Mouse (Mus musculus) liver, embryonic 15.5 days (tissue): Measurements from ENCODE around the gene Trpc2. TPM values are rescaled to one million over a fixed set of nuclear protein-coding genes. Genes with fewer than 3 reads are reported as not detected.
A peak's percentile ranks its signal among the peaks of the same experiment; 100 is the strongest.

Experiments
- ATAC-seq: fragments of 200-750 bp; cut with Nextera tagmentation; 2 replicates; pipeline ENCODE4 v1.8.0; 2017; ENCODE audit warnings: moderate number of reproducible peaks, mild to moderate bottlenecking, moderate library complexity; ENCODE audit not compliant: insufficient read depth
- H3K27ac ChIP-seq: fragments of 300-500 bp; sonication (generic); replicated peaks from 2 replicates; pipeline ENCODE4 v1.5.1; 2015; ENCODE audit warnings: mild to moderate bottlenecking, inconsistent platforms
- H3K27me3 ChIP-seq: fragments of 300-500 bp; sonication (generic); 2 replicates; pipeline ENCODE4 v1.6.1; 2015; ENCODE audit warnings: mild to moderate bottlenecking, inconsistent platforms
- H3K36me3 ChIP-seq: fragments of 300-500 bp; sonication (generic); replicated peaks from 2 replicates; pipeline ENCODE4 v1.6.1; 2015; ENCODE audit warnings: moderate library complexity, mild to moderate bottlenecking, inconsistent platforms
- H3K4me1 ChIP-seq: fragments of 300-500 bp; sonication (generic); replicated peaks from 2 replicates; pipeline ENCODE4 v1.6.1; 2015; ENCODE audit warnings: inconsistent platforms
- H3K4me2 ChIP-seq: fragments of 300-500 bp; sonication (generic); 2 replicates; pipeline ENCODE4 v1.6.1; 2015; ENCODE audit warnings: moderate library complexity, mild to moderate bottlenecking, inconsistent platforms
- H3K4me3 ChIP-seq: fragments of 300-500 bp; sonication (generic); replicated peaks from 2 replicates; pipeline ENCODE4 v1.5.1; 2015; ENCODE audit warnings: mild to moderate bottlenecking, inconsistent platforms
- H3K9ac ChIP-seq: fragments of 300-500 bp; sonication (generic); 2 replicates; pipeline ENCODE4 v1.6.1; 2015; ENCODE audit warnings: moderate library complexity, mild to moderate bottlenecking, inconsistent platforms
- H3K9me3 ChIP-seq: fragments of 300-500 bp; sonication (generic); replicated peaks from 2 replicates; pipeline ENCODE4 v1.6.1; 2016; ENCODE audit warnings: inconsistent platforms
- WGBS: fragments of 180-500 bp; shearing (Covaris S2); methylation state at CpG from one replicate; pipeline ENCODE4 v1.1.7; 2015; ENCODE audit warnings: mixed read lengths; ENCODE audit not compliant: insufficient replicate concordance; 5-methylcytosine and 5-hydroxymethylcytosine counted together
- polyA plus RNA-seq: library from polyadenylated mRNA; unstranded; fragments of >200 nt; fragmentation: Nextera tagmentation; extraction: Ambion mirVana; gene quantifications from 2 replicates; pipeline ENCODE4 v1.2.1, GENCODE M21; 2015

The Trpc2 gene
- polyA plus RNA-seq, 1 experiment from 2014 or later, result not detected

DNA sequence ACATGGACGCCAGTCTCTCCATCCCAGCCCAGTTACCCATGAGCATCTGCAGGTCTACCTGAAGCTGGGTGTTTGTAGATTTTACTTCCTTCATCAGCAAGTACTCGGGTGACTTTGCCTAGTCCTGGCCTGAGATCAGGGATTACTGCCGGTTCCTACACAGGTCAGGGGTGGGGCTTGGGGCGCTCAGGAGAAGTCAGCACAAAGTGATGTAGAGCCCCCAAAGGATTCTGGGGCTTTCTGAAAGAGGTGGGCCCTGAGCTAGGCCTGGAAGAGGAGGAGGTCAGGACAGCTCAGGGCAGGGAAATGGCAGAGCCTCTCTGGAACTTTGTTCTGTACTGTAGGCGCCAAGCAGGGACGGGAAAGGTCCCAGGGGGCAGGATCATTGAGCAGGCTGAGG, 19.8 kb downstream of the Trpc2 start:
- Histone ChIP-seq H3K9me3 (no peaks in the 10 kb centered on the region), H3K4me3 (no peak overlapping the region), H3K27ac (no peak overlapping the region), H3K27me3 (peaks cover 27% of the 10 kb centered on the region), H3K9ac (no peak overlapping the region), H3K4me1 (peaks cover 43% of the 10 kb centered on the region), H3K36me3 (no peaks in the 10 kb centered on the region), H3K4me2 (no peak overlapping the region)
- WGBS, result 53% methylated on average over 6 of the region's 6 CpGs
- no peak for ATAC-seq

DNA sequence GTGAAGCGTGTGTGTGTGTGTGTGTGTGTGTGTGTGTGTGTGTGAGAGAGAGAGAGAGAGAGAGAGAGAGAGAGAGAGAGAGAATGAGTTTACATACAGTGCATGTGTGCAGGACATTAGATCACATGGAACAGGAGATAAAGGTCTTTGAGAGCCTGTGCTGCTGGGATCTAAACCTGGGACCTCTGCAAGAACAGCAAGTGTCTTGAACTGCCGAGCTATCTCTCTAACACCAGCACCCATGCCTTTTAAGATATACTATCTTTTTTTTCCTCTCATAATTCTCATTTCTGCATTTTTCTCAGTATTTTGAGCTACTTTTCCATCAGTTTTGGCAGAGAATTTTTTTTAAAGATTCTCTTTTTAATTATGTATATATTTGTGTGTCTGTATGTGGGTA, 20.6 kb downstream of the Trpc2 start:
- H3K36me3 ChIP-seq, result no peaks in the 10 kb centered on the region
- H3K4me2 ChIP-seq, result no peak overlapping the region
- ATAC-seq, result peak; percentile 54
- H3K9me3 ChIP-seq, result no peaks in the 10 kb centered on the region
- H3K9ac ChIP-seq, result no peak overlapping the region
- H3K27me3 ChIP-seq, result peaks cover 20% of the 10 kb centered on the region
- no peak overlapping the region for H3K4me3 ChIP-seq
- peaks cover 43% of the 10 kb centered on the region for H3K4me1 ChIP-seq
- 22% methylated on average over 2 of the region's 2 CpGs for WGBS
- no peak overlapping the region for H3K27ac ChIP-seq

DNA sequence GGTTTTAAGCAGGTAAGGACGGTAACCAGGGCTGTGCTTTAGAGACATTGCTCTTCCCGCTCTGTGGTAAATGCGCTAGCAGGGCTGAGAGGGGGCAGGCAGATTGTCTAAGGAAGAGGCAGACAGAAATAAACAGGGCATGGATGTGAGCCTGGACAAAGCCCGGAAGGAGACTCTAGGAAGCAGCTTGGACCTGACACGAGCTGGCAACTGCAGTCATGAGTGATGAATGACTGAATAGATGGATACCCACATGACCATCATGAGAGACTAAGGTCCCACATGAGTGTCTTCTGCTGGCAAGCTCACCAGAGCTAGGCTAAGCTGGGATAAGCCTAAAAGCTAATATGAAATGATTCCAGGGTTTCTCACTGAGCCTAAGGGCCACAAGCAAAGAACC, 21.2 kb downstream of the Trpc2 start:
- no peak overlapping the region for H3K27ac ChIP-seq
- no peak overlapping the region for H3K9ac ChIP-seq
- H3K9me3 ChIP-seq, result no peaks in the 10 kb centered on the region
- H3K4me1 ChIP-seq, result peaks cover 43% of the 10 kb centered on the region
- H3K27me3 ChIP-seq, result peaks cover 14% of the 10 kb centered on the region
- H3K4me3 ChIP-seq, result no peak overlapping the region
- ATAC-seq, result no peak
- no peak overlapping the region for H3K4me2 ChIP-seq
- 62% methylated on average over 5 of the region's 5 CpGs for WGBS
- H3K36me3 ChIP-seq, result no peaks in the 10 kb centered on the region

DNA sequence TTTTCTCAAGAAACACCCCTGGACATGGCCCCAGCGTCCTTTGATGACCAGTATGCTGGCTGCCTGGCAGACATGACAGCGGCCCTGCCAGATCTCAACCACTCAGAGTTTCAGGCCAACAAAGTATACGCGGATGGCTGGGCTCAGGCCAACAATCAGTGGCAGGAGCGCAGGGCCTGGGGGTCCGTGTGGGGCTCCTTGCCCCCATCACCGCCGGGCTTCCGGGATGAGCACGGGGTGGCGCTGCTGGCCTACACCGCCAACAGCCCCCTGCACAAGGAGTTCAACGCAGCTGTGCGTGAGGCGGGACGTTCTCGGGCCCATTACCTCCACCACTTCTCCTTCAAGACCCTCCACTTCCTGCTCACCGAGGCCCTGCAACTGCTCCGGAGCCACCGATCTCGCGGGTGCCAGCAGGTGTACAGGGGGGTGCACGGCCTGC, 23.8 kb downstream of the Trpc2 start:
- Histone ChIP-seq H3K9ac (0 out of 2 replicates have a peak overlapping the region, but pooled peaks have one; percentile 11), H3K27ac (no peak overlapping the region), H3K9me3 (no peaks in the 10 kb centered on the region), H3K4me3 (peak overlapping the region; percentile 32; the same call in 1 of the 2 replicates), H3K27me3 (0 out of 2 replicates have a peak, but pooled peaks cover 6% of the 10 kb centered on the region), H3K4me2 (peak overlapping the region; percentile 59), H3K36me3 (no peaks in the 10 kb centered on the region), H3K4me1 (peaks cover 28% of the 10 kb centered on the region)
- 17% methylated on average over 23 of the region's 23 CpGs for WGBS
- ATAC-seq, result no peak

DNA sequence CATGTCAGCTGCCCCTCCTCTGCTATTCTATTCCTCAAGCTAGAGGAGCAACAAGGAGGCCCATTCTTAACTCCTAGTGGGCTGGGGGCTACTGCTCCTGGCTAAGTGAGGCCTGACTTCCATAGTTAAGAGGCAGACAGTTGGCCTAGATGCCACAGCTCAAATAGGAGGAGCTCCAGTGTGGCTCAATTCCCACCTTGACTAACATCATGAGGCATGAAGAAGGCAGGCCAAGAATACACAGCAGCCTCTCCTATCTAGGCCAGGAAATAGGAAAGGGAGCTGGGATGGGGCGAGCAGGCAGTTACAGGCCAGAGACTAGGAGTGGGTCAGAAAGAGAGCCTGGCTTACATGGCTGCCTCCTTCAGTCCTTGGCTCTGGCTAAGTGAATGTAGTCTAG, 25.3 kb downstream of the Trpc2 start:
- 51% methylated on average over 1 of the region's 1 CpGs for WGBS
- no peaks in the 10 kb centered on the region for H3K36me3 ChIP-seq
- H3K9me3 ChIP-seq, result no peaks in the 10 kb centered on the region
- H3K27me3 ChIP-seq, result 0 out of 2 replicates have a peak, but pooled peaks cover 6% of the 10 kb centered on the region
- H3K4me1 ChIP-seq, result peaks cover 15% of the 10 kb centered on the region
- no peak overlapping the region for H3K4me2 ChIP-seq
- no peak overlapping the region for H3K9ac ChIP-seq
- H3K4me3 ChIP-seq, result no peak overlapping the region
- H3K27ac ChIP-seq, result no peak overlapping the region
- ATAC-seq, result no peak

DNA sequence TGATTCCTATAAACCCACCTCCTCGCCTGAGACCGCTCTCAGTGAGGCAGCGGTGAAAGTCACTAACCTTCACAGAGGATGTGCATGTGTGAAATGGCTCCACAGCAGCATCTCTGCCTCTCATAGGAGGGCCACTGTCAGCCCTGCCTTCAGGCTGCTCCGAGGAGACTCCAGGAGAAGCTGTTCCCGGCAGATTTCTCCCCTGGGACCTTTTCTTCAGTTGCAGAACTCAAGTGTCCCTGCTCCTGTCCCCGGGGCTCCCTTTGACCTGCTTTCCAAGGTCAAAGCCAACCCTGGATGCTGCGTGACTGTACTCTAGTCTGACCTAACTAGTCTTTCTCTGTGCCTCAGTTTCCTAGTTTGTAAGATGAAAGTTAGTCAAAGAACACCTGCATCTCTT, 26.3 kb downstream of the Trpc2 start, which contains the start of gene Art5:
Gene Art5 (minus strand): TSS at position 319 of the 400 bp plus-strand sequence.
- Histone ChIP-seq H3K9ac (no peak within 1 kb of the TSS), H3K9me3 (no peaks in the 10 kb centered on the region), H3K27ac (no peak within 1 kb of the TSS), H3K36me3 (no peaks in the 10 kb centered on the region), H3K4me3 (no peak within 1 kb of the TSS), H3K4me2 (no peak within 1 kb of the TSS), H3K4me1 (peaks cover 9% of the 10 kb centered on the region), H3K27me3 (0 out of 2 replicates have a peak, but pooled peaks cover 6% of the 10 kb centered on the region)
- WGBS, result 72% methylated on average over 7 of the region's 7 CpGs
- ATAC-seq, result no peak

DNA sequence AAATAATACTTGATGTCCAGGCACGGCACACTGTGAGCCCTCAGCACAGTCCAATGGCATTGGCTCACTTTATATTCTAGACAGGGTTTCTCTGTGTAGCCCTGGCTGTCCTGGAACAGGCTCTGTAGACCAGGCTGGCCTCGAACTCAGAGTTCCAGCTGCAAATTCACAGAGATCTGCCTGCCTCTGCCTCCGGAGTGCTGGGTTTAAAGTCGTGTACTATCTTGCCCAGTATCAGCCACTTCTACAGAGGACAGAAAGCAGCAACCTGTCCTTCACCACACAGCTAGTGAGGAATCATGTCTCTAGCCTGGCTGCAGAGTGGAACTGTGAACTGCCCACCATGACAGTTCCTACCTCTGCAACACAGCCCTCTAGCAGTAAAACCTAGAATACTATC, 26.8 kb downstream of the Trpc2 start:
- Histone ChIP-seq H3K4me3 (no peak overlapping the region), H3K9me3 (no peaks in the 10 kb centered on the region), H3K4me1 (peaks cover 6% of the 10 kb centered on the region; the same call in 1 of the 2 replicates), H3K9ac (no peak overlapping the region), H3K36me3 (no peaks in the 10 kb centered on the region), H3K27me3 (0 out of 2 replicates have a peak, but pooled peaks cover 6% of the 10 kb centered on the region), H3K4me2 (no peak overlapping the region), H3K27ac (no peak overlapping the region)
- no peak for ATAC-seq
- WGBS, result 52% methylated on average over 4 of the region's 4 CpGs

DNA sequence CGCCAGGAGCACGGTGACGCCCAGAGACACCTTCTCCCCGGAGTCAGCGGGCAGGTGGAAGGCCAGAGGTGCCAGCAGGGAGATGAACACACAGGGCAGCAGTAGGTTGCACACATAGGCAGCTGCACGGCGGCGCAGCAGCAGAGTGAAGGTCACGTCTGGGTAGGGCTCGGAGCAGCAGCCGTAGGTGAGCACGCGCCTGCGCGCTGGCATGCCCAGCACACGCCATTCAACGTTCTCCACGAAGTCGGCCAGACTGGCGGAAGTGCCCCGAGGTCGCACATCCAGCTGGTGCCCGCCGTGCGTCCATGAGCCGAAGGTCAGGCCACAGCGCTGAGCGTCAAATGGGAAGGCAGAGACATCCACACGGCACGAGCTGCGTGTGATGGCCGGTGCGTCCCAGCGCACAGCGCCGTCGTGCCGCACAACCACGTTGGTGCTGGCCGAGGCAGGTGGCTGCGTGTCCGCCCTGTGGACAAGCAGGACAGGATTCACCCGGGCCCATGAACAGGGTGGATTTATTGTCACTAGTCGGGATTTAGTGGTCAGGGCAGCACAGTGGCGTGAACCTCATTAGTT, 30.3 kb downstream of the Trpc2 start:
- H3K4me1 ChIP-seq, result no peaks in the 10 kb centered on the region
- H3K36me3 ChIP-seq, result 0 out of 2 replicates have a peak, but pooled peaks cover 2% of the 10 kb centered on the region
- H3K27me3 ChIP-seq, result no peaks in the 10 kb centered on the region
- no peaks in the 10 kb centered on the region for H3K9me3 ChIP-seq
- no peak overlapping the region for H3K27ac ChIP-seq
- H3K4me2 ChIP-seq, result no peak overlapping the region
- ATAC-seq, result no peak
- WGBS, result 68% methylated on average over 45 of the region's 45 CpGs
- no peak overlapping the region for H3K9ac ChIP-seq
- no peak overlapping the region for H3K4me3 ChIP-seq

DNA sequence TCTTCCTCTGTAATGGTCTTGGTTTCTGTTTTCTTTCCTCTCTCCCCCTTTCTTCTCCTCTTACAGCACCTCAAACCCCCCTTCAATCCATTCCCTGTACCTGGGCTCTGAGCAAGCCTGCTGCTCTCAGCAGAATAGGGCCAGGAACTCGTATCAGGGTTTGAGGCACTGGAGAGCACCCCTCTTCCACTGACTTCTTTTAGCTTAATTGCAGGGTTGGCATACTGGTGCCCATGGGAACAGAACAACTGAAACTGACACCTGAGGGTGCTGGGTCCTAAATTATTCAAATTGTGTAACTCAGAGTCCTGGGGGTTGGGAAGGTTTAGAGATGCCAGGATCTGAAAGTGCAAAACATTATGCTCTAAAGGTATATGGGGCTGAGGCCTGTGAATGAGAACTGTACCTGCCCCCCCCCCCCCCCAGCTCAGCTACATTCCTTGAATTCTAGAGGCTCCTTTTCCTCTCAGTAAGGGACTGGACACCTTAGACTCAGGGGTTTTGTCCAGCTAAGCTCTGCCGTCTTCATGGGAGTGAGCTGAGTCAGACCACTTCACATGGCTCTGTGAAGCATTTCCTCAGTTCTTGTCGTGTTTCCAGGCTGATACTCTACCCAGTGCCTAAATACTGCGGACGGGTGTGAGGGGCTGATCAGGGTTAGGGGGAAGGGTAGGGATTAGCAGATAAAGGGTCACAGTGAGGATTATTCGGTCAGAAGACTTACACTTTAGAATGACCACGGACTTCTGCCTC, 33.8 kb downstream of the Trpc2 start, which contains the start of gene Chrna10:
Gene Chrna10 (minus strand): TSS at position 250 of the 753 bp plus-strand sequence.
- no peaks in the 10 kb centered on the region for H3K9me3 ChIP-seq
- peaks cover 37% of the 10 kb centered on the region for H3K36me3 ChIP-seq
- no peak within 1 kb of the TSS for H3K4me2 ChIP-seq
- H3K4me1 ChIP-seq, result no peaks in the 10 kb centered on the region
- no peak within 1 kb of the TSS for H3K9ac ChIP-seq
- H3K27me3 ChIP-seq, result no peaks in the 10 kb centered on the region
- no peak within 1 kb of the TSS for H3K4me3 ChIP-seq
- H3K27ac ChIP-seq, result no peak within 1 kb of the TSS
- 43% methylated on average over 7 of the region's 7 CpGs for WGBS
- no peak for ATAC-seq

DNA sequence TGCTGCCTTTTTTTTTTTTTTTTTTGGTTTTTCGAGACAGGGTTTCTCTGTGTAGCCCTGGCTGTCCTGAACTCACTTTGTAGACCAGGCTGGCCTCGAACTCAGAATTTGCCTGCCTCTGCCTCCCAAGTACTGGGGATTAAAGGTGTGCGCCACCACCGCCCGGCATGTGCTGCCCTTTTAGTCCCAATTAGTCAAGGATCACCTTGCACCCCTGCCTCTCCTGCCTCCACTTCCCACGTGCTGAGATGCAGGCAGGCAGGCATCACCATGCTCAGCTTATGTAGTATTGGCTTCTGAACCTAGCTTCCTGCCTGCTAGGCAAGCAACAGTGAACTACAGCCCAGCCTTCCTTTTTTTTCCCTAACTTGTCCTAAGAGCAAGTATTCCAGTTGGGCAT, 34.5 kb downstream of the Trpc2 start:
- Histone ChIP-seq H3K4me3 (no peak overlapping the region), H3K9me3 (no peaks in the 10 kb centered on the region), H3K4me2 (no peak overlapping the region), H3K27me3 (no peaks in the 10 kb centered on the region), H3K4me1 (no peaks in the 10 kb centered on the region), H3K27ac (no peak overlapping the region), H3K9ac (no peak overlapping the region), H3K36me3 (peaks cover 43% of the 10 kb centered on the region)
- WGBS, result 69% methylated on average over 6 of the region's 6 CpGs
- ATAC-seq, result no peak

DNA sequence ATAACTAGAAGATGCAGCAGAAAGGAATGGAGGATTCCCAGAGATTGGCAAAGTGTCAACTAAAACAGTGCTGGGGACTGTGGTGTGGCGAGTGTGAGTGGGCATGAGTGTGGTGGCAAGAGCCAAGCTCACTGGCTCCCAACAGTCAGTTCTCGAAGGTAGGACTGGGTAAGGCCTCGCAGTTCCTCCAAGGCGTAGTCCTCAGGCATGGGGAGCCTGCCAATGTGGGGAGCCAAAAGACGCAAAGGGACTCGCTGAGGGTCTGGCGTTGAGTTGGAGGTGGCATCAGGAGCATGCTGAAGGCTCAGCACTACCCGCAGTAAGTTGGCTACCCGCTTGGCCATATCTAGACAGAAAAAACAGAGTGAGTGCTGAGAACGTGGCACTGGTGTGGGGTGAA, 37.4 kb downstream of the Trpc2 start:
- no peak overlapping the region for H3K27ac ChIP-seq
- ATAC-seq, result no peak
- WGBS, result 90% methylated on average over 10 of the region's 10 CpGs
- peaks cover 73% of the 10 kb centered on the region for H3K36me3 ChIP-seq
- H3K9ac ChIP-seq, result no peak overlapping the region
- H3K4me1 ChIP-seq, result no peaks in the 10 kb centered on the region
- no peaks in the 10 kb centered on the region for H3K9me3 ChIP-seq
- no peak overlapping the region for H3K4me3 ChIP-seq
- no peak overlapping the region for H3K4me2 ChIP-seq
- H3K27me3 ChIP-seq, result no peaks in the 10 kb centered on the region
